Mouse (Mus musculus): ENCODE data around the gene Draxin.

Draxin gene

GRCm38 (mm10) chr4:148083176-148083899 lies 47.2 kb downstream of the Draxin start:
- no peak for DNase-seq (ENCODE audit: low spot score)

- no peak for DNase-seq (ENCODE audit: low spot score)
Measured at GRCm38 (mm10) chr4:148082257-148083044, 48.0 kb downstream of the Draxin start.

- DNase-seq (ENCODE audit: low spot score): no peak
Measured at GRCm38 (mm10) chr4:148081201-148081600, 49.3 kb downstream of the Draxin start.

GRCm38 (mm10) chr4:148080597-148080973 lies 49.9 kb downstream of the Draxin start:
- DNase-seq (ENCODE audit: low spot score): no peak

GRCm38 (mm10) chr4:148079944-148080596 lies 50.4 kb downstream of the Draxin start:
- no peak for DNase-seq (ENCODE audit: low spot score)

- no peak for DNase-seq (ENCODE audit: low spot score)
Measured at GRCm38 (mm10) chr4:148079212-148079611, 51.3 kb downstream of the Draxin start.

- DNase-seq (ENCODE audit: low spot score): no peak
Measured at GRCm38 (mm10) chr4:148075881-148076280, 54.6 kb downstream of the Draxin start.

- no peak for DNase-seq (ENCODE audit: low spot score)
Measured at GRCm38 (mm10) chr4:148075259-148075658, 55.2 kb downstream of the Draxin start.

- DNase-seq (ENCODE audit: low spot score): no peak
Measured at GRCm38 (mm10) chr4:148074521-148075189, 55.8 kb downstream of the Draxin start.

- DNase-seq (ENCODE audit: low spot score): no peak
Measured at GRCm38 (mm10) chr4:148071508-148071907, 59.0 kb downstream of the Draxin start.

GRCm38 (mm10) chr4:148069602-148070218 lies 60.8 kb downstream of the Draxin start:
- no peak for DNase-seq (ENCODE audit: low spot score)

GRCm38 (mm10) chr4:148067346-148067745 lies 63.2 kb downstream of the Draxin start:
- DNase-seq (ENCODE audit: low spot score): no peak

GRCm38 (mm10) chr4:148066401-148066744 lies 64.1 kb downstream of the Draxin start:
- DNase-seq (ENCODE audit: low spot score): no peak

- DNase-seq (ENCODE audit: low spot score): no peak
Measured at GRCm38 (mm10) chr4:148065702-148066400, 64.6 kb downstream of the Draxin start.

GRCm38 (mm10) chr4:148061086-148061480 lies 69.4 kb downstream of the Draxin start:
- no peak for DNase-seq (ENCODE audit: low spot score)

GRCm38 (mm10) chr4:148060120-148061085 lies 70.1 kb downstream of the Draxin start:
- no peak for DNase-seq (ENCODE audit: low spot score)

GRCm38 (mm10) chr4:148058993-148059392 lies 71.5 kb downstream of the Draxin start:
- DNase-seq (ENCODE audit: low spot score): no peak

- no peak for DNase-seq (ENCODE audit: low spot score)
Measured at GRCm38 (mm10) chr4:148058218-148058819, 72.2 kb downstream of the Draxin start.

GRCm38 (mm10) chr4:148057661-148058209 lies 72.8 kb downstream of the Draxin start:
- DNase-seq (ENCODE audit: low spot score): no peak

Data from urinary bladder, postnatal 10 days (tissue).